Mouse (Mus musculus) adrenal gland, adult 2 months (tissue): ENCODE results near the gene Ccdc47. TPM values are rescaled to one million over a fixed set of nuclear protein-coding genes. Genes with fewer than 3 reads are reported as not detected.
A peak's percentile ranks its signal among the peaks of the same experiment; 100 is the strongest.

Experiments used
- DNase-seq: peaks from one replicate; pipeline ENCODE4 v3.0.0; 2021
- polyA plus RNA-seq: library from polyadenylated mRNA; depleted of rRNA; stranded (reverse); fragments of >200 nt; gene quantifications from 2 replicates; pipeline ENCODE4 v1.2.3, GENCODE M21; 2012
- total RNA-seq, 2 experiments: library from RNA; stranded (reverse); gene quantifications; 2 replicates each; pipeline ENCODE4 v1.2.3; 2021

Gene Ccdc47
- total and polyA plus RNA-seq, 3 experiments = 9.5 to 112 (median 104) TPM

DNA sequence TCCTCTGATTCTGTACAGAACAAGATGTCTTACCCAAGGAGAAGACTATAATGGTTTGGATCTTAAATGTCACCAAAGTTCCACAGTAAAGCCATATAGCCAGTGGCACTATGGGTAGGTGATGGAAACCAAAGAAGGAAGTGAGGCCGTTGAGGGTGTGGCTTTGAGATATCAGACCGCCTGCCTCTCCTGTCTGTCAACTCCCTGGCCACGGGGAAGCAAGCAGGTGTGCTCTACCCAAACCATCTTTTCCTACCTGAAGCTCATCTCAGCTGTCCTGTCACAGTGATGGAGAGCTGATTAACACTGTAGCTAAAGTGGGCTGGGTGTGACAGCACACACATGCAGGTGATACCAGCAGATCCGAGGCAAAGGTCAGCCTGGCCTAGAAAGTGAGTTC lies 17.9 kb downstream of the Ccdc47 start:
- DNase-seq = no peak

DNA sequence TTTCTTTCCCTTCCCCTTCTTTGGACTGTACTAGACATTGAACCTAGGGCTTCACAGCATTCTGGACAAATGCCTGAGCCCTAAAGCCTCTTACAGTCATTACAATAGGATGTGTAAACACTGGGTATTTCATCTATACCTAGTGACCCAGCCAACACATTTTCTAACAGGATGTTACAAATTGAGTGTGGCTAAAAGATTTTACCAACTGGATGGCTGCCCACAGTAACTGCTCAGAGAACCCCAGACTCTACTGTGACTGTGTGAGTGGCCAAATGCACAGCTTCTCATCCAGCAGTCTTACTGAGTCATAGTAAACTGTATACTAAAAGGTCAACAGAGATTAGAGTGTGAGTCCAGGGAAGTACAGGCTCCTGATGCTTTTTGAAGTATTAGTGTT lies 20.8 kb downstream of the Ccdc47 start:
- DNase-seq = no peak

DNA sequence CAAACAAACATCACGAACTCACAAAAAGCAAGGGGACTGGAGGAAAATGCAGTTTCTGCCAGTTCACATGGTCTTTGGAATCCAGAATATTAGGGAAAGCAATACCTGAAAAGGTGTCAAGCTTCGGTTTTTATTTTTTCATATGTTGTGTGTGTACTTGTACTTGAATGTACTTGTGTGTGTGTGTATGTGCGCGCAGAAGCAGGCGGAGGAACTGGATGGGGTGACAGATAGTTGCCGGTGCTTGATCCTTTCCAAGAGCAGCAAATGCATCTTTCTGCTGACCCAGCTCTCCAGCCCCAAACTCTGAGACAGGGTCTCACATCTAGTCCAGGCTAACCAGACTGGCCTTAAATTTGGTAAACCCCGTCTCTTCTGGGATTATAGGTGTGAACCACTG lies 21.3 kb downstream of the Ccdc47 start:
- DNase-seq = no peak

DNA sequence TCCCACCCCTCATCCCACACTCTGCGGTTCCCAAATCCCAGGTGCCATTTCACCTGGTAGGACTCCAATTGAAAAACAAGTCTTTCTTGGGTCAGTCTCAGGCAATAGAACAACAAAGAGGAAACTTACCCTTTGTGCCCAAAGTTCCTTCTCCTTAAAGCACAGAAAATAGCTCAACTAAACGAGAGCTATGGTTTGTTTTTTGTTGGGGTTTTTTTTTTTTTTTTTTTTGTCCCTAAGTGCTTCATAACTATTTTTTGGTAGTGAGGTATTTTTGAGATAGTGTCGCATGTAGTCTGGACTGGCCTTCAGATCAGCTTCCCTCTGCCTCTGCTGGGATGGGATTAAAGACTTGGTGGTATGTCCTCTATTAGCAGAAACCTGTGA lies 22.0 kb downstream of the Ccdc47 start:
- DNase-seq = no peak

DNA sequence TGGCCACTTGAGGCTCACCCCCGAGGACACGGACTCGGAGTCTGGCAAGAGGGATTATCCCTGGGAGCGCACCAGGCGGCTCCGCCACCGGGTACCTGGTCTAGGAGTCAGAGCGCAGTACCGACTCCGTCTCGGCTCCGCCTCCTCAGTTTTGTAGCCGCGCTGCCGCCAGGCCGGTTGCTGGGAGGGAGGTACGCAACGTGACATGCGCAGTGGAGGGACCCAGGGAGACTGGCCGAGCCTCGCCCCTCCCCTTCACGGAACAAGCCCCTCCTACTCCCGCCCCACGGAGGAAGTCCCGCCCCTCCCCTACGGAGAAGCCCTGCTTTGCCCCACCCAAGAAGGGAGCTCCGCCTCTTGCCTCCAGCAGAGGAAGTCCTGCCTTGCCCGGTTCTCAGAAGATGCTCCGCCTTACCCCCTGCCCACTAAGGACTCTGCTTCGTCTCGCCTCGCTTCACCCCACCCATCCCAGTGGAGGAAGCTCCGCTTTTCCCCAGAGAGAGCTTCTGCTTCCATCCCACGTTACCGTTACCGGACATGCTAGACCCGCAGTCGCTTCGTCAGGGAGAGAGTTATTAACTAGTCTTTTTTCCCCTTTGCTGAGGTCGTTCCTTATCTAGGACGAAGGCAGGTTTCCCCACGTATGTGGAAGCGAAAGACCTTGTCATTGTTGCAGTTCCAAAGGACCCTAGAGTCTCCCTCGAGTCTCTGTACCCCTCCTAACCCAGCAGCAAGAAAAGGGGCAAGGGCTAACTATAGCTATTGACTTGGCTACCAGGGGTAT lies 22.6 kb downstream of the Ccdc47 start:
- DNase-seq = peak; percentile 99

DNA sequence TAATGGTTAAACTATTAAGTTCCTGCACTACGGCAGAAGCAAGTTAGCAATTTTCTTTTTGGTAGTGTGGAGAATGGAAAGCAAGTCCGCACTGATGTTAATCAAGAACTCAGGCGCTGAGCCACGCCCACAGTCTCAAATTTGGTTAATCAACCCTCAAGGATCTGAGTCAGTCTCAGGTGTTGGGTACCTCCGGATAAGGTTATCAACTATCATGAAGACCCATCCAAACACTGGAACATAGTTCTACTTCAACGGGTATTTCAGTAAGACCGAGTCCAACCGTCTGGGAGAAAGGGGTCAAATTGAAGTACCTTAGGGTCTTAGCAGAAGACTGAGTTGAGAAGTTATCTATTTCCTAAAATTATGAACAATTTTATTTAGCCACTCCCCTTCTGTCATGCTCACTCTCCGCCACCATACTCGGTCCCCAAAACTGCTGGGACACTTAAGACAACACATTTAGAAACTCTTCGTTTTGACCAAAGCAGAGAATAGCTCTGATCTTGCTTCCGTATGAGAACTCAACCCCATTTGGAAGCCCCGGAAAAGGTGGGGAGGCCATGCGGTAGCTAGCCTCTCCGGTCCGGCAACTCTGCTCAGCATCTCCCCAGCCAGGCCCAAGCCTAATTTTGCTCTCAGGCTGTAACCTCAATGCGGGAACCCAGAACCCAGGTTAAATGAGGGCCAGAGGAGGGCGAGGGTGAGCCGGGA lies 23.3 kb downstream of the Ccdc47 start:
- no peak for DNase-seq

DNA sequence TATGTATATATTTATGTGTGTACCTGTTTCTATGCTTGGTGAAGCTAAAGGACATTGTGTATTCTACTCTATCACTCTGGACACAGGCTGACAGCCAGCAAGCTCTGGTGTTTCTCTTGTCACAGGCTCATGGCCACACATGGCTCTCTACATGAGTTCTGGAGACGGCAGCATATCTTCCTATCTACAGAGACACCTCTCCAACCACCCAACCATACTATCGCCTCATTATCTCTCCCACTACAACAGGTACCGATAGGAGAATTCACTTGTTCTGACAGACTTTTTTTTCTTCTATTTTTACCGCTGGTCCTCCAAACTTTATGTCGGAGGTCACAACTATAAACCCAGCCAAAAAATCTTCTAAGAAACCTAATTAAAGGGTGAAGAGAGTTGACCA lies 23.9 kb downstream of the Ccdc47 start:
- DNase-seq = no peak

DNA sequence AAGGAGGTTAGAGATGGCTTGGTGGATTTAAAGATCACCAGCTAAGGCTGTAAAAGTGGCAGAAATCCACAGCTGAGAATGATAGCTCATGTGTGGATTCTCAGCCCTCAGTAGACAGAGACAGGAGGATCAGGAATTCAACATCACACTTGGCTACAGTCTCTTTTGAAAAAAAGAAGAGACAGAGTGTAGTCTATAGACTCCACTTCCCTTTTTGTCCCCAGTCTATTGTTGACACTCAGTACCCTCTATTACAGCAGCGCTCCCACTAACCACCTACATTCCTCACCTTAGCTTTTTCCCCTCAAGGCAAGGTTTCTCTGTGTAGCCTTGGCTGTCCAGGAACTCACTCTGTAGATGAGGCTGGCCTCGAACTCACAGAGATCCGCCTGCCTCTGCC lies 24.4 kb downstream of the Ccdc47 start:
- no peak for DNase-seq

DNA sequence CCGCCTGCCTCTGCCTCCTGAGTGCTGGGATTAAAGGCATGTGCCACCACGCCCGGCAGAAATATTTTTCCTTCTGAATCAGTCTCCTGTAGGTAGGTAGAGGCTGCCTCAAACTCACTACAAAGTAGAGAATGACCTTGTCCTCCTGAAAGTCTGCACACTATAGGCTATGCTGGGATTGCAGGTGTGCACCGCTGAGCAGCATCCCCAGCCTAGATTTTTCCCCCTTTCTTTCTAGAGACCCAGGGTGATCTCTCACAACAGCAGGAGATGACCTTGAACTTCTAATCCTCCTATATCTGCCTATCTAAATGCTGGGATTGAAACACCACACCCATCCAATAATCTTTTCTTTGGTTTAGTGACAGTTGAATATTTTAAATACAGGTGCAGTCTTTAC lies 28.8 kb downstream of the Ccdc47 start:
- no peak for DNase-seq

DNA sequence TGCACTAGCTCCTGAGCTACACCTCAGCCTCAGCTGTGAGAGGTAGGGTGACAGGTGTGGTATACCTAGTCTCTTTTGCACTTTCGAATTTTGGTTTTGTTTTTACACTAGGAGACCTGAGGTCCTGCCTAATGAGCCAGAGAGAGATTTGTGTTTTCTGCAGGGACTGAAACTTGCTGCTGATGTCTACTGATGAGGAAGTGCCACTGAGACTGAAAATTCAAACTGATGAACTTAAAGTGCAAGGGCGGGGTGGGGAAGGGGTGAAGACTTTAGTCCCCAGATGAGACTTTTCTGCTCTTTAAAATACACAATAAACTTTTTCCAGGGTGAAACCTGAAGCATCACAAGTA lies 35.7 kb downstream of the Ccdc47 start:
- no peak for DNase-seq

DNA sequence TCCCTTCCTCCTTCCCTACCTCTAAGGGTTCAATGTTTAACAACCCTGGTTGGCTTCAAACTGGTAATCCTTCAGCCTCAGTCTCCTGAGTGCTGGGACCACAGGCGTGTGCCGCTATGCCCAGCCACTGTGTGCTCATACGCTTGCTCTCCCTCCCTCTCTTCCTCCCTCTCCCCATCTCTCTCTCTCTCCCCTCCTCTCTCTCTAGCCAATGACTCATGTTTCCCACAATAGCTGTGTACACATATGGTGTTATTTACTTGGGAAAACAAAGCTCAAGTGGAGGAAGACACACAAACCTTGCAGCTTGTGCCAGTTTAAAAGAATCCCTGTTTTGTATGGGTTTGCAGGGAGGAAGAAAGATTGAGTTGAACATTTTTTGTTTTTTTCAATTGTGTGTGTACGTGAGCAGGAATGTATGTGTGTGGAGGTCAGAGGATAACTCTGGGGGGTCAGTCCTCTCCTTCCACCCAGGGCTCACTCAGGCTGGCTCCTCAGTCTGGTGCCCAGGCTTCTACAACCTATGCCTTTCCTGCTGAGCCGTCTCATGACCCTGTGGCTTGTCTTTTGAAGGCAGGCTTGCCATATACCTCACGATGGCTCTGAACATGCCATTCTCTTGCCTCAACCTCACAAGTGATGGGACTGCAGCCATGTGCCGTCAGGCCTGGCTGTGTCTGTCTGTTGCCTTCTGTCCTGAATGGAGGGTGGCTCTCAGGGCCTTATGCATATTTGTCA lies 36.3 kb downstream of the Ccdc47 start:
- no peak for DNase-seq

DNA sequence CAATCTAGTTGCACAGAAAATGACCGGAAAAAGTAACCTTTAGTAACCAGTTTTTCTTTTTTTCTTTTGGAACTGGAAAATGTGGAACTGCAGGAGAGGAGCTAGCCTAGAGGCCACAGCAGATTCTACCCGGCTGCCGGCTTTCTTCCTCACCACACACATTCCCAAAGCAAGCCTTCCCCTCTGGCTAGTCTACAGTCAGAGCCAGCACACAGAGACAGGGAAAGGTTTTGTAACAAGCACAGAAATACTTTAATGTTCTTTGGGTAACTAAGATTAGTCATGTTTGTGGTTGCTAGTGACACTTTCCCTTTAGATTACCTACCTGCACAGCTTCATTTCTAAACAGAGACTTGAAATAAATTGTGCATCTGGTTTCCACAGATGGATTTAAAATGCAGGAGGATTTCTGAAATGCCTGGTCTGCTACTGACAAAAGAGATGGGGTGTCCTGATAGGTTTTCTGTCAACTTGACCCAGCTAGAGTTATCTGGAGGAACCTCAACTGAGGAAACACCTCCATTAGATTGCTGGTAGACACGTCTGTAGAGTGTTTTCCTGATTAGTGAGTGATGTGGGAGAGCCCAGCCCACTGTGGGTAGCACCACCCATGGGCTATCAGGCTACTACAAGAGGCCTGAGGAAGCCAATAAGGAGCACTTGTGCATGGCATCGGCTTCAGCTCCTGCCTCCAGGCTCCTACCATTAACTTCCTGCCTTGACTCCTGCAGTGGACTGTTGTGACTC lies 37.9 kb downstream of the Ccdc47 start:
- no peak for DNase-seq

DNA sequence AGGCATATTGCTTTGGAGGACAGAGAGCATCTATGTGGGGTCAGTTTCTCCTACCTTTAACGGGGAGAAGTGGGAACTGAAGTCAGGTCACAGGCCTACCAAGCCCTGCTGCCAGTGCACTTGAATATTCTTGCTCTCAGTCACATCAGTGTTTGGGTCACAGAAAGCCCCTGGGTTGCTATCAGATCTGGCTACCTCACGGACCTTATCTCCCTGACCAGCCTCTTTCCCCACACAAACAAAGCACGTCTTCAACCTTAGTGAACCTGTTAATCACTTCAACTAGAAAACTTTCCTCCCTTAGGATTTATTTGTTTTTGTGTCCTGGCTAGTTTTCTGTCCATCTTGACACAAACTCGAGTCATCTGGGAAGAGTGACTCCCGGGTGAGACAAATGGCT lies 39.8 kb downstream of the Ccdc47 start:
- DNase-seq = no peak

DNA sequence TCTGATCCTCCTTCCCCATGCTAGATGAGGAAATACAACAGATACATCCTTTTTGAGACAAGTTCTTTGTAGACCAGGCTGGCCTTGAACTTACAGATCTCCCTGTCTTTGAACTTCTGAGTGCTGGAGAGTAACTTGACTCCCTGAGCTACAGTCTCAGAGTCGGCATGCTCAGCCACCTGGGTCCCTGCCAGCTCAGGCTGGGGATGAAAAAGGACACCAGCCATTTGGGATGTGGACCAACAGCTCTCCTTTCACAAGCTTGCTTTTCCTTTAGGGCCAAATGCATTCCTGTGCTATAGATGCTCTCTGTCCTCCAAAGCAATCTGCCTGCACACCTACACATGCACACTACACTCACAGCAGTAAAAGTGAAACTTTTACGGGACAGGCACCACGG lies 41.1 kb downstream of the Ccdc47 start:
- DNase-seq = peak; percentile 48

DNA sequence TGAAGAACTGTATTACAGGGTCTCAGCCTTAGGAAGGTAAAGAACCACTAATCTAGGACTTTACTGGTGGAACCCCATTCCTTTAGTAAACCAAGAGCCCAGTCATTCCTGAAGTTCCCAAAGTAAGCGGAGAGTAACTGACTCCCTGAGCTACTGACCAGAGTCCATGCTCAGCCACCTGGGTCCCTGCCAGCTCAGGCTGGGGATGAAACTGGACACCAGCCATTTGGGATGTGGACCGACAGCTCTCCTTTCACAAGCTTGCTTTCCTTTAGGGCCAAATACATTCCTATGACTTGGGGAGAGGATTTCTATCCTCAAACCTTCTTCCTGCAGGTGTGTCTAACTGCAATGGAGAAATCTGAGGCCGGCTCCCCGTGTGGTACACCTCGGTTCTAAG lies 41.8 kb downstream of the Ccdc47 start:
- no peak for DNase-seq

DNA sequence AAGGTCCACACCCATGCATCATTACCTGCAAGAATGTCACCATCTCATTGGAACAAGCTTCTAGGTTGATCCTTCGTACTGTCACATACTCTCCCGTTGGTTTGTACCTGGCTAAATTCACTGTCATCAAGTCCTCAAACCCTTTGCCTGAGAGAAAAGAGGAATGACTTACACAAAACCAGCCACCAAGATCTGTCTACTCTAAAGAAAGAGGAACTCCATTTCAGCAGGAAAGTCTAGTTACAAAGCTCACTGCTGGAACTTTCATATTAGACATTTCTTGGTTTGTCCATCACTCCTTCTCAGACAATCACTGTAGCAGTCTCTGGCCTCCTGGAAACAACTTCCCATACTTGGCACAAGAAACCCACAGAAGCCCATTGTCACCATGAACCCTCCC lies 42.9 kb downstream of the Ccdc47 start:
- no peak for DNase-seq

DNA sequence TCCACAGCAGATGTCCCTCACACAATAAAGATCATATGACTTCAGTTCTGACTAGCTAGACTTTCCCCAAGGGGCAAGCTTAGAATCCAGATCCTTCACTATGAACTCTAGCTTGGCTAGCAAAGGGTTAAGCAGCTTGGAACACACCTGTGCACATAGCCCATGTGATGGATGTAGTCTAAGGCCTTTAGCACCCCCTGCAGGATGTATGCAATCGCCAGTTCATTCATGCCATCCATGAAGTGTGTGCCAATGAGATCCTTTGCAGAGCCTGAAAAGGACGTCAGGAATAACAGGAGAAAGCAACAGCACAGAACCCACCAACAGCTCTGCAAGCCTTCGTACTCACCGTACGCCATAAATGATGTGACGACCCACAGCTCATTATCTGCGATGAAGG lies 45.3 kb downstream of the Ccdc47 start:
- DNase-seq = no peak

DNA sequence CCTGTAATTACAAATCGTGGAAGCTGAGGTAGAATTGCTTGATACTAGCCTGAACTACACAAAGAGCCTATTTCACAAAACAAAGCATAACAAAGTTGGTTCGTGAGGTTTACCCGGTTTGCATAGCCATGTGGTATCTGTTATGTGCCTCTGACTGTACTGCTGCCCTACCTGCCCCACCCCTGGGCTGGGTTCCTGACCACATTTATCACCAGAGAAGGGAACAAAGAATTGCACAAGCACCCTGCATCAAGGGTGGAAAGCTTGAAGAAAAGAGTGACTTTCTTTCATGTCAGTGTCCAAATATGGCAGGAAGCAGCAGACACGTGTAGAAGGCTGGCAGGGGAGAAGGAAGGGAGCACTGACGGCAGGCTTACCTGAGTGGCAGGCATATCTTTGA lies 48.7 kb downstream of the Ccdc47 start:
- DNase-seq = no peak

DNA sequence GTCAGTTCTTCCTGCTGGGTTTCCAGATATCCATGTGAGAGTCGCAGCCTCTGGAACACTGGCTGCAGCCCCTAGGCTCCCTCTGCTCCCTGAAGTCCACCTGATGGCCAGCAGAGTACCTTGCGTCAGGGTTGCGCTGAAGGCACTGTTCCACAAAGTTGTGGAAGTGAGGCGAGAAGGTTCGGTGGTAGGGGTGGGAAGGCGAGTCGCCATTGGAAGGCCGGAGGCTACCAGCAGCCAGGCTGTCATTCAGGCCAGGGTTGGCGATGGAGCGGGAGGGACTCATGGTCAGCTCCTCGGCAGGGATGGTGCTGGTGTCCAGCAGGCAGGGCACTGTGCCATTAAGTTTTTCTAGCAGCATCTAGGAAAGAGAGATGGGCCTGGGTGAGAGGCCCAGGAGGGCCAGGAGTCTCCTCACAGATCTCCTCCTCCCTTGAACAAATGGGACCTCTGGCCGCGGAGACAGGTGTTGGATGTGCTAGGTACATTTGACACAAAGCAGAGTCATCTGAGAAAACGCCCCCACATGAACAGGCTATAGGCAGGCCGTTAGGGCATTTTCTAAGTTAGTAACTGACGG lies 51.5 kb downstream of the Ccdc47 start:
- no peak for DNase-seq

DNA sequence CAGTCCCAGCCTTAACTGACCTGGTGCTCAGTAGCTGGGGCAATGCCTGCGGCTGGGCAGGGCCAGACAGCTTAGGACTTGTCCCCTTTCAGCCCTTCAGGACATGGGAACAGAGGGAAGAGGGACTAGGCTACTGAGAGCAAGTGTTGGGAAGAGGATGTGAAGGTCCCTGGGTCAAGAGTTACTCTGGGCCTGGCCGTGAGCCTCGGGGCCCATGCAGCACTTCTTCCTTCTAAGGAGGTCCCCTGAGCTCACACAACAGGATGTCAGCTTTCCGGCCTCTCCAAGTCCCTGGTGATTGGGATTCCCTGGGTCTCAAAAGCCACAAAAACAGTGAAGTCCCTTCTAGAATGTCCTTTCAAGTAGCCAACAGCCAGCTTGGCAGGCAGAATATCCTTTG lies 52.6 kb downstream of the Ccdc47 start:
- peak; percentile 46 for DNase-seq

DNA sequence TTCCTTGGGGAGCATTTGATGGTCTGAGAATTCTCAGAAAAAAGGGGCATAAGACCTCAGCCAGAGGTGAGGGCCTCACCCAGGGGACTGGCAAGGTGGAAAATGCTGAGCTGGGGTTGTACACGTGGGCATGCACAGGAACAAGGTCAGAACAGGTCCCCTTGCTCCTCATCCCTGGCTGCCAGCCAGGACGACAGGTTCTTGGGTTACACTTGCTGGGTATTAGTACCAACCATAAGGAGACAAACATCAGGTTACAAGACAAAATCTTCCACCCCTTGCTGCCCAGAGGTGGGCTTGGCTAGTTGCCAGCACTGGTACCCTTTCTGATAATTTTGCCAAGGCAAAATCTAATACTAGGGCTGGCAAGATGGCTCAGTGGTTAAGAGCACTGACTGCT lies 53.9 kb downstream of the Ccdc47 start:
- no peak for DNase-seq
